Mouse (Mus musculus): ENCODE results near the gene Neurl1a. TPM values are rescaled to one million over a fixed set of nuclear protein-coding genes. Genes with fewer than 3 reads are reported as not detected.

Gene Neurl1a
- polyA plus RNA-seq, 1 experiment from 2014 or later: 15.4 TPM

DNA sequence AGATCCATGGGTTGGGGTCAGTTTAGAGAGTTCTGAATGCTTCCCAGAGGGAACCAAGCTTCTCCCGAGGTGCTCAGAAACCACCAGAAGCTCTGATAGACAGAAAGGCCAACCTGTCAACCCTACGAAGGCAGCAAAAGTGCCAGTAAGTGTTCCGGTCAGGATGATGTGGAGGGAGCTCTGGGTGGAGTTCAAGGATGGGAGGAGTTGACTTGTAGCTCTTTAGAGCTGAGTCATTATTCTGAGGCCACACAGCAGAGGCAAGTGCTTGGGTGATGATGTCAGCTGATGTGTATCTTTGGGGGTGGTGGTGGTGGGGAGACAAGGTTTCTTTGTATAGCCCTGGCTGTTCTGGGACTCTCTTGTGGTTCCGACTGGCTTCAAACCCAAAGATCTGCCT lies 41.0 kb downstream of the Neurl1a start:
- Histone ChIP-seq H3K4me2 (no peak overlapping the region), H3K36me3 (no peaks in the 10 kb centered on the region), H3K4me1 (peaks cover 12% of the 10 kb centered on the region), H3K9me3 (replicated peaks) (no peaks in the 10 kb centered on the region), H3K9ac (replicated peaks) (no peak overlapping the region), H3K4me3 (replicated peaks) (no peak overlapping the region), H3K27me3 (replicated peaks) (no peaks in the 10 kb centered on the region), H3K27ac (replicated peaks) (no peak overlapping the region)
- WGBS: 86% methylated on average over 4 of the region's 4 CpGs
- no peak for ATAC-seq (ENCODE audit: low FRiP score)

DNA sequence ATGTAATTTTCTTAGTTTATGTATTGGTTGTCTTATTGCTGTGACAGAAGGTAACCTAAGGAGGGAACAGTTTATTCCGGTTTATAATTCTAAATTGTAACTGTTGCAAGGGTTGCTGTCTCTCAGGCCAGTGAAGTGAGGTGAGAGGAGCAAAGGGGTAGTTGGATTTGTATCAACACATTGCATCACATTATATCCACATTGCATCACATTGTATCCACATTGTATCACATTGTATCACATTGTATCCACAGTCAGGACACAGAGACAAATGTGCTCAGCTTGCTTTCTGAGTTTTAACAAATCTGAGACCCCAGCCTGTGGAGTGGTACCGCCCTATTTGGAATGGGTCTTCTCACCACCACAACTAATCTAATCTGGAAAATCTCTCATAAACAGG lies 41.6 kb downstream of the Neurl1a start:
- no peak overlapping the region for H3K4me3 ChIP-seq (replicated peaks)

DNA sequence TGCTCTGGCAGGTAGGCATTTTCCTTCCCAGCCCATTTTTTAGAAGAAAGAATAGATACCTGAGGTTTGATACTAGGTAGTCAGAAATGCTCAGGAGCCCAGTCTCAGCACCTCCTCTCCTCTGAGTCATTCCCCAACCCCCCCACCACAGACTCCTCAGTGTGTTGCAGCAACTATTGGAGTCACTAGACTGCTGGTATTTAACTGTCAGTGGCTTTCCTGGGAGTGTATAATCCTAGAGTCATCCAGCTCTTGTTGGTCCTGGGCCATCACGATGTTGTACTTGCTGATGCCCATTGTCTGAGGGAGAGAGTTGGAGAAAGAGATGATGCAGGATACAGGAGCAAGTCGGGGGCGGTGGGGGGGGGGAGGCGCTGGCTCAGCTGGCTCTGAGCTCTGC lies 42.4 kb downstream of the Neurl1a start:
- Histone ChIP-seq H3K36me3 (no peaks in the 10 kb centered on the region), H3K9ac (replicated peaks) (no peak overlapping the region), H3K4me2 (no peak overlapping the region), H3K4me1 (peaks cover 12% of the 10 kb centered on the region), H3K9me3 (replicated peaks) (no peaks in the 10 kb centered on the region), H3K27ac (replicated peaks) (no peak overlapping the region), H3K27me3 (replicated peaks) (no peaks in the 10 kb centered on the region), H3K4me3 (replicated peaks) (no peak overlapping the region)
- 68% methylated on average over 4 of the region's 4 CpGs for WGBS
- ATAC-seq (ENCODE audit: low FRiP score): no peak

More for the DNA sequence above, 41.6 kb downstream of the Neurl1a start:
- Histone ChIP-seq H3K27ac (replicated peaks) (no peak overlapping the region), H3K4me1 (peaks cover 12% of the 10 kb centered on the region), H3K27me3 (replicated peaks) (no peaks in the 10 kb centered on the region), H3K9me3 (replicated peaks) (no peaks in the 10 kb centered on the region), H3K9ac (replicated peaks) (no peak overlapping the region), H3K4me2 (no peak overlapping the region), H3K36me3 (no peaks in the 10 kb centered on the region)
- WGBS: 92% methylated on average over 2 of the region's 2 CpGs
- ATAC-seq (ENCODE audit: low FRiP score): no peak

- Histone ChIP-seq H3K36me3 (no peaks in the 10 kb centered on the region), H3K4me2 (no peak overlapping the region), H3K27me3 (replicated peaks) (no peaks in the 10 kb centered on the region), H3K9ac (replicated peaks) (no peak overlapping the region), H3K4me1 (peaks cover 12% of the 10 kb centered on the region), H3K9me3 (replicated peaks) (no peaks in the 10 kb centered on the region), H3K27ac (replicated peaks) (no peak overlapping the region), H3K4me3 (replicated peaks) (no peak overlapping the region)
- ATAC-seq (ENCODE audit: low FRiP score): 0 out of 2 replicates have a peak, but pooled peaks have one; percentile 28
- WGBS: 73% methylated on average over 7 of the region's 7 CpGs
Observed at GRCm38 (mm10) chr19:47221500-47222153, 43.0 kb downstream of the Neurl1a start.

GRCm38 (mm10) chr19:47222154-47222840 lies 43.7 kb downstream of the Neurl1a start:
- H3K4me1 ChIP-seq: peaks cover 12% of the 10 kb centered on the region
- WGBS: 81% methylated on average over 8 of the region's 8 CpGs
- ATAC-seq (ENCODE audit: low FRiP score): no peak
- H3K9ac ChIP-seq (replicated peaks): no peak overlapping the region
- no peak overlapping the region for H3K27ac ChIP-seq (replicated peaks)
- H3K4me2 ChIP-seq: no peak overlapping the region
- no peaks in the 10 kb centered on the region for H3K36me3 ChIP-seq
- H3K4me3 ChIP-seq (replicated peaks): no peak overlapping the region
- H3K9me3 ChIP-seq (replicated peaks): no peaks in the 10 kb centered on the region
- no peaks in the 10 kb centered on the region for H3K27me3 ChIP-seq (replicated peaks)

- WGBS: 72% methylated on average over 15 of the region's 15 CpGs
- ATAC-seq (ENCODE audit: low FRiP score): no peak
- H3K27ac ChIP-seq (replicated peaks): no peak overlapping the region
Observed at GRCm38 (mm10) chr19:47222841-47223557, 44.4 kb downstream of the Neurl1a start.

DNA sequence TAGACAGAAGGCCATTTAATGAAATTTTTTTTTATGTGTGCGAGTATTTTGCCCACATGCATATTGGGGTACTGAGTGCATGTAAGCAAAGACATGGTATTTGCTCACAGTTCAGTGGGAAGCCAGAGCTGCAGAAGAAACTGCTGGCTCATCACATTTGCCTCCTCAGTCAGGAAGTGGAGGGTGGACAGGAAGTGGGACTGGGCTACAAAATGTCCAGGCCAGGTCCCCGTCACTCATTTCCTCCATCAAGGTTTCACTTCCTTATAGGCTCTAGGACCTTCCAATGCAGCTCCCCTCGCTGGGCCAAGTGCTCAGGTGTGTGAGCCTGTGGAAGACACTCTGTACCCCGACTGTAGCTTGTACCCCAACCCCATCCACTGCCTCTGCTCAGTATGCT lies 46.1 kb downstream of the Neurl1a start:
- H3K9ac ChIP-seq (replicated peaks): no peak overlapping the region
- peaks cover 26% of the 10 kb centered on the region for H3K4me1 ChIP-seq
- no peak for ATAC-seq (ENCODE audit: low FRiP score)
- H3K4me3 ChIP-seq (replicated peaks): no peak overlapping the region
- no peak overlapping the region for H3K27ac ChIP-seq (replicated peaks)
- no peaks in the 10 kb centered on the region for H3K9me3 ChIP-seq (replicated peaks)
- no peak overlapping the region for H3K4me2 ChIP-seq
- H3K36me3 ChIP-seq: no peaks in the 10 kb centered on the region
- WGBS: 85% methylated on average over 4 of the region's 4 CpGs
- H3K27me3 ChIP-seq (replicated peaks): no peaks in the 10 kb centered on the region

More at GRCm38 (mm10) chr19:47222841-47223557, 44.4 kb downstream of the Neurl1a start:
- Histone ChIP-seq H3K27me3 (replicated peaks) (no peaks in the 10 kb centered on the region), H3K36me3 (no peaks in the 10 kb centered on the region), H3K4me2 (no peak overlapping the region), H3K4me1 (peaks cover 12% of the 10 kb centered on the region), H3K9ac (replicated peaks) (no peak overlapping the region), H3K4me3 (replicated peaks) (no peak overlapping the region), H3K9me3 (replicated peaks) (no peaks in the 10 kb centered on the region)

GRCm38 (mm10) chr19:47225791-47226190 lies 47.2 kb downstream of the Neurl1a start:
- Histone ChIP-seq H3K36me3 (no peaks in the 10 kb centered on the region), H3K4me1 (peaks cover 27% of the 10 kb centered on the region), H3K4me2 (no peak overlapping the region), H3K27ac (replicated peaks) (no peak overlapping the region), H3K9ac (replicated peaks) (no peak overlapping the region), H3K4me3 (replicated peaks) (no peak overlapping the region), H3K9me3 (replicated peaks) (no peaks in the 10 kb centered on the region), H3K27me3 (replicated peaks) (no peaks in the 10 kb centered on the region)
- 78% methylated on average over 5 of the region's 5 CpGs for WGBS
- ATAC-seq (ENCODE audit: low FRiP score): no peak

- H3K9me3 ChIP-seq (replicated peaks): no peaks in the 10 kb centered on the region
- H3K27me3 ChIP-seq (replicated peaks): no peaks in the 10 kb centered on the region
- WGBS: 5% methylated on average over 17 of the region's 17 CpGs
- H3K4me3 ChIP-seq (replicated peaks): peak overlapping the region; percentile 16
- peak; percentile 43 for ATAC-seq (ENCODE audit: low FRiP score)
- H3K4me2 ChIP-seq: peak overlapping the region; percentile 51
- H3K27ac ChIP-seq (replicated peaks): no peak overlapping the region
- H3K36me3 ChIP-seq: no peaks in the 10 kb centered on the region
- H3K4me1 ChIP-seq: peaks cover 15% of the 10 kb centered on the region
- no peak overlapping the region for H3K9ac ChIP-seq (replicated peaks)
Observed at GRCm38 (mm10) chr19:47228725-47229252, 50.2 kb downstream of the Neurl1a start.

DNA sequence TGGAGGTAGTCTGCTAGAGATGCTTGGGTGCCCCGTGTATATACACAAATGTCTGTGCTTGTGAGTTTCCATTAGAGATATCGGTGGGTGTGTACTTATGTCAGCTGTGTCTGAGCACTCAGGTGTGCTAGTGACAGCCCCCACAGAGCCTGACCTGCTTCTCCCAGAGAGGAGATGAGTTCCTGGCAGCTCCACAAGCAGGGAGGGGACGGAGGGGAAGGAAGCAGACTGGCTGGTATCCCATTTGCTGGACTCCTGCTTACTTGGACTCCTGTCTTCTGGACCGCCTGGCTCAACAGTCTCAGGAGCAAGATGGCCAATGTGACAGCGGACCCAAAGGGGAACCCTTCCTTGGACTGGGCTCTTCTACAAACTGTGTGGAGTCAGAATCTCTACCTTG lies 50.8 kb downstream of the Neurl1a start:
- 86% methylated on average over 5 of the region's 5 CpGs for WGBS
- Histone ChIP-seq H3K36me3 (no peaks in the 10 kb centered on the region), H3K27me3 (replicated peaks) (no peaks in the 10 kb centered on the region), H3K4me1 (peaks cover 15% of the 10 kb centered on the region), H3K9me3 (replicated peaks) (no peaks in the 10 kb centered on the region), H3K27ac (replicated peaks) (no peak overlapping the region), H3K4me3 (replicated peaks) (no peak overlapping the region), H3K9ac (replicated peaks) (no peak overlapping the region), H3K4me2 (peak overlapping the region; percentile 51; the same call in 1 of the 2 replicates)
- no peak for ATAC-seq (ENCODE audit: low FRiP score)

- Histone ChIP-seq H3K36me3 (no peaks in the 10 kb centered on the region), H3K4me3 (replicated peaks) (no peak overlapping the region), H3K9ac (replicated peaks) (no peak overlapping the region), H3K9me3 (replicated peaks) (no peaks in the 10 kb centered on the region), H3K4me1 (peaks cover 15% of the 10 kb centered on the region), H3K27me3 (replicated peaks) (no peaks in the 10 kb centered on the region), H3K27ac (replicated peaks) (no peak overlapping the region), H3K4me2 (no peak overlapping the region)
- whole genome bisulfite sequencing: 93% methylated on average over 7 of the region's 7 CpGs
- no peak for ATAC-seq (ENCODE audit: low FRiP score)
Observed at GRCm38 (mm10) chr19:47230082-47230481, 51.5 kb downstream of the Neurl1a start.

All from neural tube, embryonic 15.5 days (tissue).